Mouse (Mus musculus) T-helper 1 cell (primary cell): Measurements from ENCODE around the gene Ldlr.
"Not testable (repeated sequence)": the region's sequence is repeated elsewhere in the genome, so short reads cannot be mapped to it uniquely, and the experiment has no call there.

Experiments
- in situ Hi-C: fragments of 300-600 bp; cut with MboI, MseI; formaldehyde crosslinking; loops from one replicate; pipeline ENCODE4 v1.15.1; 2025; ENCODE audit warnings: high pct_unique_total_duplicates

The Ldlr gene

DNA sequence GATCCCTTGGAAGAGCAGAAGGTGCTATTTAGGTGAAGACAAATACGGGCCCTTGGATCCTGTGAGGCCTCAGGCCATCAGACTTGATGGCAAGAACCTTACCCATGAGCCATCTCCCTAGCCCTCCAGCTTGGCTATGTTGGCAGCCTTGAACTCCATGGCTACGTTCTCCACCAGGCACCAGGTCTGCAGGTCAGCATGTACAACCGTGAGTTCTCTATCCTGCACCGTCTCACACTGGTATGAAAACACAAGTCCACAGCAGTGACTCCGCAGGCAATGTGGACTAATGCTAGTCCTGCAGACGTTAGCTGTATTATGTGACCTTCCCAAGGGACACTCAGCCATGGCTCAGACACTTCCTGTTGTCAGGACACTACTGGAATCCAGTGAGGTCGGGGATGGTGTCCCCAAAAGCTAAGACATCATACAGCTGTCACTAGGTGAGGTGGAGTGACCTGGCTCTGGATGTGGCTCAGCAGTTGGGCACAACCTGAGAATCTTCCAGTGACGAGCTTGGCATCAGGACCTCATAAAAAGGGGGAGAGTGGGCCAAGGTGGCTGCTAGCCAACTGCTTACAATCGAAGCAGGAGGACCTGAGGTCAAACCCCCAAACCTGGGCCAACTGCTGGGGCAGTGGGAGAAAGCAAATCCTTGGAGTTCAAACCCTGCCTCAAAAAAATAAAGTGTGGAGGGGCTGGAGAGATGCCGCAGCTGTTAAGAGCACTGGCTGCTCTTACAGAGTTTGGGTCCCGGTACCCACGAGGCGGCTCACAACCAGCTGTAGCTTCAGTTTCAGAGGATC, 31.4 kb downstream of the Ldlr start:
- in situ Hi-C loops = no loop called here

DNA sequence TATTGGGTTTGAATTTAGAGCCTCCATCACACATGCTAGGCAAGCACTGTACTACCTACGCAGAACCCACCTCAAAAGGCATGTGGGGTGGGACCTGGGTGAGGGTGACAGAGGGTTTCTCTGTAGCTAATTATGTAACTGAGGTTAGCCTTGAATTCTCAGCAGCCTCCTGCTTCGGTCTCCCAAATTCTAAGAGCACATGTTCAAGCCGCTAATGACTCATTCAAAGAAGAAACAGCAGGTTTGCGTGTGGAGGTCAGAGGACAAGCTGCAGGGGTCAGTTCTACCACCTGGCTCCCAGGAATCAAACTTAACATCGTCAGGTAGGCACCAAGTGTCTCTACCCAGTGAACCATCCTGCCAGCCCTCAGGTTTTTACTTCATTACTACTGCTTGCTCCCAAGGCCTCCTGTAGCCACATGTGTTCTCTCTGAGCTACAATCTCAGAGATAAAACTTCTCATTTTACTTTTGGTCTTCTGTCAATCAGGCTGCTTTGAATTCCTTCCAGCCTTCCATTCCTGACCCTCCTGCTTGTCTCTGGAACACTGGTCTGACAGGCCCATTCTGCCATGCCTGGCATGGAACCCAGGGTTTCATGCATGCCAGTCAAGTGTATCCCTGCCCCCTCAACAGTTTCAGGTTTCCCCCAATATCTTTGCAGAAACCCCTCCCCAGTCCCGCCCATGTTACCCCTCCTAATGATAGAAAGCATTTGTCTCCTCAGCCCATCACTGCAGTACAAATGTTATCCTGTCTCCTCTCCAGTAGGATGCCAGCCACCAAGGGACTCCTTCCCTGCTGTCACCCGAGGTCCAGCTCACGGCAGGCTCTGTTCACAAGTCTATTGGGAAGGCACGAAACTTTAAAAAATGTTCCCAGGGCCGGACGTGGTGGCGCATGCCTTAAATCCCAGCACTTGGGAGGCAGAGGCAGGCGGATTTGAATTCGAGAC, 35.6 kb downstream of the Ldlr start:
- in situ Hi-C loops = no loop called here

DNA sequence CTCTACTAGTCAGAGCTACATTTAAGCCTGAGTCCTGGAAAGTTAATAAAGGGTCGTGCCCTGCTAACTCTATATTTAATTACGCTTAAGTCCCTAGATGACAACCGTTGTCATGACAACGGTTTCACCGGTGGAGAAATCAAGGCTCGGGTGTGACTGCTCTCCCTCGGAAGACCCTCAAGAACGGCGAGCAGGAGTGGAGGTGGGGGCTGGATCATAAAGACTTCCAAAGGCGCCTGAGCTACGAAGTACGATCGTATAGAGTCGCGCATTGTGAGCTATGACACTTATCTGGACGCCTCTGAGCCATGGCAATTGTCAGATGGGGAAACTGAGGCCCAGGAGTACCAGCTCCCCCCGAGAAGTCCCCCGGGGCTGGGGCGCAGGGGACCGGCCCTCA, 36.4 kb downstream of the Ldlr start:
- in situ Hi-C loops = no loop called here

DNA sequence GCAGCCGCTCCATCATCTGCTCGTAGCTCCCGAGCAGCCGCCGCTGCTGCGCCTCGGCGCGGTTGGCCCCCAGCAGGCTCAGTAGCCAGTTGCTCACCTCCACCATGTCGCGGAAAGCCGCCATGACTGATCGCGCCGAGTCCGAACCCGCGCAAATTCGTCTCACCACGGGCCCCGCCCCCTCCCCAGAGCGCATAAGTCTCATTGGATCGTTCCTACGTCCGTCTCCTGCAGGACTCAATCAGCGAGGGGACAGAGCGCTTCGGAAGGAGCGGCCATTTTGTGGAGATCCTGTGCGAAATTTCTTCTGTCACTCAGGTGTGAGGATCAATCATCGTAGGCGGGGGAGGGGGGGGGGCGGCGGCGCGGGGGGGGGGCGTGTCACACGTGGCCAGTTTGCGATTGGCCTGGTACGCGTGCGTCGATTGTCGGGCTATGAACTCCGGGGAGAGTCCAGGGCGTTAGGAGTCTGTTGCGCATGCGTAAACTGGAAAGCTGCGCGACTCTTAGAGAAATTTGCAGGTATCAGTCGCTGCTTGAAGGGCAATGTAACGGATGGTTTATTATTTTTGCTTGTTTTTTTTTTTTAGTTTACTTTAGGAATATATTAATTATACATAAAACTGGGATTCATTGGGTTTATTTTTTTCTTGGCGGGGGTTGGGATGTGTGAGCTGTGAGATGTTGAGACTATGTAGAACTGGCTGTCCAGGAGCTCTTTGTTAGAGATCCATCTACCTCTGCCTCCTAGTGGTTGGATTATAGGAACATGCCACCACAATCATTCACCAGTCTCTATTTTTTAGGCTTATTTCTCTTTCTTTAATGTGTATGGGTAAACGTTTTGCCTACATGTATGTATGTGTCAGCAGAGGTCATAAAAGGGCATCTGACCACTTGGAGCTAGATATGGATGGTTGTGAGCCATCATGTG, 37.1 kb downstream of the Ldlr start, which contains the start of gene Spc24:
Gene Spc24, minus strand, starts transcription at position 149 of the 934 bp plus-strand sequence.
- in situ Hi-C loops = no loop called here

DNA sequence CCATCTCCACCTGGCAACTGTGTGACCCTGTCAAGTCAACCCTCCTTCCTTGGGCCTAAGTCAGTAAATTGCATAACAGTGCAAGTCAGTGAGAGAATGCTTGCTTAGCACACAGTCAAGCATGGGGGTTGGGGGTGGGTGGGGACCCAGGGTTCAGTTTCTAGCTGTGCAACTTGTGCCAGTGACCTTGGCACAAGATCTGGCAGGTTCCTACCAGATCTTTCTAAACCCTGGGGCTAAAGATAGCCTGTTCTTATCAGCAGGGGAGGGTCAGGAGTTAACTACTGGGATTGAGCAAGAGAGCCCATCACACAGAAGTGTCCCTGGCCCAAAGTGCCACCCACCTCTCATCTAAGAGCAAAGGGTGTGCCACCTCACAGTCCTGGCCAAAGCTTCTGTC, 38.9 kb downstream of the Ldlr start:
- in situ Hi-C loops = no loop called here

DNA sequence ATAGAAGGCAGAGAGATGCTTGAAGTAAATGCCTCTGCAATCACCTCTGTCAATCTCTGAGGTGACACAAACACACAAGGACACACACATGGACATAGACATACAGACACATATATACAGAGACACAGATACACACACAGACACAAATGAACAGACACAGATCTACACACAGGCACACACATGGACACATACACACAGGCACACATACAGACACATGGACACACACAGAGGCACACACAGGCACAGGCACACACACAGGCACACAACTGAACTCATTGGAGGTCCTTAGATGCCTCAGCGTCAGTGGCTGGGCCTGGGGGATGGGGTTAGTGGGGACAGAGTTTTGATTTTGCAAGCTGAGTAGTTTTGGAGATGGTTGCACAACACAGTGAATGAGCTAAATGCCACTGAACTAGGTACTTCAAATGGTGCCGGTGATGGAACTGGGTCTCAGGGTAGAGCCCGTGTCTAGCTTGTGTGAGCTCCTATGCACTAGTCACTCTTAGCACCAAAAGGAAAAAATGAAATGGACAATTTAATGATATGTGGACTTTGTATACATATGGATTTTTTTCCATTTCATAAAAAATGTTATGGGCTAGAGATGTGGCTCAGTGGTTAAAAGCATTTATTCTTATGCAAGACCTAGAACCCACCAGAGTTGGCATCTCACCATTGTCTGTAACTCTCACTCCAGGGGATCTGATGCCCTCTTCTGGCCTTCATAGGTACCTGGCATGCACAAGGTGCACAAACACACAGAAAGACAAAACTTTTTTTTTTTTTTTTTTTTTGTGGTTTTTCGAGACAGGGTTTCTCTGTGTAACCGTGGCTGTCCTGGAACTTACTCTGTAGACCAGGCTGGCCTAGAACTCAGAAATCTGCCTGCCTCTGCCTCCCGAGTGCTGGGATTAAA, 41.1 kb downstream of the Ldlr start:
- in situ Hi-C loops = no loop called here

DNA sequence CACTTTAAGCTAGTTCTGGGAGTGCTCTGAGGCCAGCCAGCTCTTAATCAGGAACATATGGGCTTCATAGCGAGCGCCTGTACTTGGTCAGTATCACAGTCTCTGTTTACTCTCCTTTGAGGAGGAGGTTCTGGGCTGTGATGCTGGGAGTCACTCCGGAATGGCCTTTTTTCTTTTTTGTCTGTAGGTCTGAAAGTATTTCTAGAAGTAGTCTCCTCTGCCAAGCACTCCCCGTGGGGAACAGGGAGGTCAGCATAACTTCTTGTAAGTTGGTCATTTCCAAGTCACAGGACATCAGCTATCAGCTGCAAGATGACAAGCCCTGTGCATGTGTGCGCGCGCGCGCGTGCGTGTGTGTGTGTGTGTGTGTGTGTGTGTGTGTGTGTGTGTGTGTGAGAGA, 44.6 kb downstream of the Ldlr start:
- in situ Hi-C loops = no loop called here

DNA sequence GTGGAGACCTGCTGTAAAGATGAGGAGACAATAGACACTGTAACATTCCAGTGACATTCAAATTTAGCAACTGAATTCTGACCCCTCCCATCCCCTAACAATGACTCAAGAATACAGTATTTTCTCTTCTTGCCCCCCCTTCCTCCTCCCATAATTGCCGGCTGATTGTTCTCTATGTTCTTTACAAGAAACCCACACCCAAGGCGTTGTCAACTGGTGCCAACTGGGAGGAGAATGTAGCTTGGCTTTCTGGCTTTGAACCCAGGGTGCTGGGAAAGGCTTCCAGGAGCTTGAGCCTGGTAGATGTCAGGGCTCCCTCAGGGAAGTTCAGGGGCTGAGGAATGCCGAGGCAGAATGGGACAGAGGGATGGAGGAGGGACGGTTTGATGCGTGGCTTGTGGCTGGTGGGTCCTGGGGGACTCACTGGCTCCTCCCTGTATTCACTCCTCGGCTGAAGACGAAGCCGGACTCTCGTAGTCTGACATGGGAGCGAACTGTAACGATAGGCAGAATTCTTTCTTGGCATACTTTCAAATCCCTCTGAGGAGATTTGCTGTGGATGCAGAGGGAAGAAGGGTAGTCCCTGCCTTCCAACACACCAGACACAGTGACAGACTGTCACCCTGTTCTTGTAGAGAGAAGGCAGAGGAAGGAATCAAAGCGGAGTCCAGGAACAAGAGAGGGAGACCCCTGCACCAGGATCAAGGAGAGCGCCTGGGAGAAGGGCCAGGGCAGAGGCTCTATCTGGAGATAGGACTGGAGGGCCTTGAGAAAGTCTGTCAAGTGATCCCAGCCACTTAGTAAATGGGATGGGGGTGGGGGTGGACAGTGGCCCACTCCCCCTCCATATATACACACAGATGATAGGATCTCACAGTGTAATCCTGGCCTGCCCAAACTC, 45.5 kb downstream of the Ldlr start:
- in situ Hi-C loops = no loop called here

DNA sequence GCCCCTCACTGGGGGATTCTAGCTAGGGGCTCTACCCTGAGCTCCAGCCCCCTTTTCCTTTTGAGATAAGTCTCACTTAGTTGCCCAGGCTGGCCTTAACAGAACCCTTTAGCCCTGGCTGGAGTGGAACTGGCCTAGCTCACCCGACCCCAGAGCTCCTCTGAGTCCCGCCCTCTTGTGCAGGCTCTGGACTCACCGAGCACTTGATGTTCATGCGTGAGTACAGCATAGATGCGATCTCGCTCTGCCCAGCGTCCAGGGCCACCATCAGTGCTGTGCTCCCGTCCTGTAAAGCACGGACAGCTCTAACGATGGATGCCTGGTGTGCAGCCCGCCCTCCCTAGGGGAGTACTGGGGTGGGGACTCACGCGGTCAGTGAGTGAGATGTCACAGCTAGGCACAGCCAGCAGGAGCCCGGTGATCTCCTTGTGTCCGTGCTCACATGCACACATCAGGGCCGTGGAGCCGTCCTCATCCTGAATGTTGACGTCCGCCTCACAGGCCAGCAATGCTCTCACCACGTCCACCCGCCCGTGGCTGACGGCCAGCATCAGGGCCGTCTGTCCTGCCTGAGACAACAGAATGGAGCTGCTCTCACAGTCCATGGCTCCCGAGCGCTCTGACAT, 46.4 kb downstream of the Ldlr start:
- in situ Hi-C loops = no loop called here

DNA sequence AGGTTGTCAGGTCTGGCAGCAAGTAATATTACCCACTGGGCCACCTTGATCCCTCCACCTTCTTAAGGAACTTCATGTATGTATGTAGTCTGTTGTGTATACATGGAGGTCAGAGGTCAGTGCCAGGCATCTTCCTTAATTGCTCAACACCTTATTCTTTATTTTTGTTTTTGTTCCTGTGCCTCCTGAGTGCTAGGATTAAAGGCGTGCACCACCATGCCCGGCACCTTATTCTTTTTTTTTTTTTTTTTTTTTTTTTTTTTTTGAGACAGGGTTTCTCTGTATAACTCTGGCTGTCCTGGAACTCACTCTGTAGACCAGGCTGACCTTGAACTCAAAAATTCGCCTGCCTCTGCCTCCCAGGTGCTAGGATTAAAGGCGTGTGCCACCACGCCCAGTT, 50.1 kb downstream of the Ldlr start:
- in situ Hi-C loops = not testable (repeated sequence)

DNA sequence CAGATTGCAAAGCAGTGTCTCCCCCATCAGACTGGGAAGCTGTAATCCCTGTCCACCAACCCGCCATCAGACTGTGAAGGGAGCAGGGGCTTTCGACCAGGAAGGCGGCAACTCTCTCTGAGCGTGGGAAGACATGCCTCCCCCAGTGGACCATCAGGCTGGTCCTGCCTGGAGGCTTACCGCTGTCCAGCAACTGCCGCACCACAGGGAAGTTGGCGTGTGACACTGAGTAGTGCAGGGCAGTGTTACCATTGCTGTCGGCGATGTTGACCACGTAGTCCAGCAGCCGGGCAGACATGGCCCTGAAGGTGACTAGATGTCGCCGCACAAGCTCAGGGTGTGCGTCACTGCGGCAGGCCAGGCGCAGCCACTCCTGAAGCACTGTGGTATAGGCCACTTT, 51.1 kb downstream of the Ldlr start:
- in situ Hi-C loops = no loop called here

DNA sequence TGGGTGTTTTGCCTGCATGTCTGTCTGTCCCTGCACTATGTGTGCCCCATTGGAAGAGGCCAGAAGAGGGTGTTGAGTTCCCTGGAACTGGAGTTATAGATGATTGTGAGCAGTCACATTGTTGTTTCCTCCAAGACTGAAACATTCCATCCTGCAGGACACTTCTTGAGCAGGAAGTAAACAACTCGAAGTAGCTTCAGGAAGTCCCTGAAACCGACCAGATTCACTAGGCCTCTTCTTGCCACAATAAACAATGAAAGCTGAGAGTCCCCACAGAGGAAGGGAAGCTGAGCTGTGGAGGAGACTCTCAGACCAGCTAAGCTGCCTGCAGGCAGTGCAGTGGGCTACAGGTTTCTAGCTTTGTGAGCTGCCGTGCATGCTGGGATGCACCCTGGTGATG, 54.4 kb downstream of the Ldlr start:
- in situ Hi-C loops = no loop called here

DNA sequence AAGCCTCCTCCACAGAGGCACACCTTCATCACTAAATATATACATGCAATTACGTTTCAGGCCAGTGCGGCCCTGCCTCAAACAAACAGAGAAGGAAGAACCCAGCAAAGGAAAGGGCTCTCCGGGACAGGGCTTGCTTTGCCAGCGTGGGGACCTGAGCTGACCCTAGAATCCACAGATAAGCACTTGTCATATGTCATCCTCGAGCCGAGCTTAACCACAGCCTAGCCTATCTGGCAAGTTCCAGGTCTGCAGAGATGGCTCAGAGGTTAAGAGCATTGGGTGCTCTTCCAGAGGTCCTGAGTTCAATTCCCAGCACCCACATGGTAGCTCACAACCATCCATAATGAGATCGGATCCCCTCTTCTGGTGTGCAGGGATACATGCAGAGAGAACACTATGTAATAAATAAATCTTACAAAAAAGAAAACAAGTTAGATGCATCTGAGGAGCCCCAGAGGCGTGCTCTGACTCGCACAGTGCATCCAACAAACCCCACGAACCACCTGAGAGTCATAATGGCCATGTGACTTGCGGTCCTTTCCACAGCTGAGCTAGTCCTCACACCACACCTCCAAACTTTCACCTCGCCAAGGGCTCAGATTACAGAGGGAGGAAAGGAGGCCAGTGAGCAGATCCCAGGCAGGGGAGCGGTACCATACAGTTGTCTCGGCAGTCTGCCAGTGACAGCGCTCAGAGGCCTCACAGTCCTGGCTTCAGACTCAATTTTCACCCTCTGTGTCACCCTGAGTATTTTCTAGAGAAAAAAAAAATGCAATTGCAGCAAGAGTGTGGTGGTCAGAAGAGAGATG, 58.6 kb downstream of the Ldlr start:
- in situ Hi-C loops = no loop called here

DNA sequence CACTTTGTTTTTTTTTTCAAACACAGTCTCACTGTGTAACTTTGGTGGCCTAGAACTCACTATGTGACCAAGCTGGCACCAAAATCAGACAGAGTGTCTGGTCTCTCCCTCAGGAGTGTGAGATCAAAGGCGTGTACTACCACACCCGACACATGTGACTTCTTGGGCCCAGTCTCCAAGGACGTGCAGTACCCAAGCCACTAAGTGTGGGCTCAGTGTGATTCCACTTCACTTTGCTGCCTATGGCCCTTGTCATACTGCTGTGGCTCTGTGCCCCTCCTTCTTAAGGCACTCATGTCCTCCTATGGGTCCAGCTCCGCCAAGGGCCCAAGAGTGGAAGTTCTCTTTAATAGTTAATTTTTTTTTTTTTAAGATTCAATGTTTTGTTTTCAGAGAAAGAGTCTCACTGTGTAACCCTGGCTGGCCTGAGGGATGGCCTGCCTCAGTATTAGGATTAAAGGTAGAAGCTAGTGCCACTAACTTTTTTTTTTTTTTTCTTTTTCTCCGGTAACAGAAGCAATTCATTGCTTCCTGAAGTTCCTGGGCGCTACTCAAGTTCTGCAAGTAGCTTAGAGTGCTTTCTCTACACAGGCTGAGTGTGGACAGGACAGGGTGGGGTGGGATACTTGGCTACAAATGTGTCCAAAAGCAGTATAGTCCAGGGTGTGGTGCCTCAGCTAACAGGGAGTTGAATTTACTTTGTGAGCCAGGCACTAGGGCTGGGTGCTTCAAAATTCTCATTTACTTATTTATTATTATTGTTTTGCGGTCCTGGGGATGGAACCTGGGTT, 61.4 kb downstream of the Ldlr start:
- in situ Hi-C loops = no loop called here

DNA sequence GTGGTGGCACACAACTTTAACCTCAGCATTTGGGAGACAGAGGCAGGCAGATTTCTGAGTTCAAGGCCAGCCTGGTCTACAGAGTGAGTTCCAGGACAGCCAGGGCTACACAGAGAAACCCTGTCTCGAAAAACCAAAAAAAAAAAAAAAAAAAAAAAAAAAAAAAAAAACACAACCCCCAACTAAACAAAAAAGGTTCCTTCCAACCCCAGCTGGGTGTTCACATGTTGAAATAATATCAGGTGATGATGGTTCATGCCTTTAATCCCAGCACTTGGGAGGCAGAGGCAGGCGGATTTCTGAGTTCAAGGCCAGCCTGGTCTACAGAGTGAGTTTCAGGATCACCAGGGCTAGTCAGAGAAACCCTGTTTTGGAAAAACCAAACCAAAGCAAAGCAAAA, 63.0 kb downstream of the Ldlr start:
- in situ Hi-C loops = not testable (repeated sequence)

DNA sequence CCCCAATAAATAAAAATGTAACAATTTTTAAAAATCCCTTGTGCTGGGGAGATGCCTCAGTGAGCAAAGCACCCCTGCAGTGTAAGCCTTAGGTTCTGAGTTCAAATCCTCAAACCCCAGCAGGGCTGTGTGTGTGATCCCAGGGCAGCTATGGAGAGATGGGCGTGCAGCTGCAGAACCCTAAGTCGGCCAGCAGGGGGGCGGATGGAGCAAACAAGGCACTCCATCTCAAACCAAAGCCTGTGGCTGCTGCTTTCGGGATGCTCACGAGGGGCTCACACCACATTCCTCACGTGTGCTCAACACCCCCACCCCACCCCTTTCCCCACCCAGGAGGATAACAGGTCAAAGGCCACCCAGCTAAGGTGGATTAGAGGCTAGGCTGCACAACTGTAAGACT, 63.6 kb downstream of the Ldlr start:
- in situ Hi-C loops = no loop called here

DNA sequence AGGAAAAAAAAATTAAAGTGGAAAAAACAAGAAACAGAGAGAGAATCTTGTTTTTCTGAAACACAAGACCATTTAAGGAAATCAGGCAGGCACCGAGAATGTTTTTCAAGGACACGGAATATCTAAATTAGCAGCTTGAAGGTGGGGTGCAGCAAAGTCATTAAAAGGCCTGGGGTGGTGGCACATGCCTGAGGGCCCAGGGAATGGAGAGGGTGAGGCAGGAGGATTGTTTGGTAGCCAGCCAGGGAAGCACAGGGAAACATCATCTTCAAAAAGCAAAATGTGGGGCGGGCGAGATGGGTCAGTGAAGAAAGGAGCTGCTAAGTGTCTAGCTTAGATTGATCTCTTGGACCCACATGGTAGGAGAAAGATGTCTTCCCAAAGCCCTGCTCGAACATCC, 64.4 kb downstream of the Ldlr start:
- in situ Hi-C loops = no loop called here
